Mouse (Mus musculus): ENCODE measurements at regions not wholly inside any gene's neighbourhood (a gene's known extent, or its start where the extent isn't known, plus 50 kb on each side); places are given as distances from the start of the nearest gene placed in this dataset.

GRCm38 (mm10) chr2:30718741-30719381 lies 84.6 kb downstream of the 1700001O22Rik start:
- no peak for ATAC-seq (replicated peaks; ENCODE audit: low FRiP score, low TSS enrichment, poor library complexity, severe bottlenecking)

GRCm38 (mm10) chr2:30718329-30718675 lies 85.2 kb downstream of the 1700001O22Rik start:
- ATAC-seq (replicated peaks; ENCODE audit: low FRiP score, low TSS enrichment, poor library complexity, severe bottlenecking), result peak; percentile 34; the same call in 1 of the 2 replicates

DNA sequence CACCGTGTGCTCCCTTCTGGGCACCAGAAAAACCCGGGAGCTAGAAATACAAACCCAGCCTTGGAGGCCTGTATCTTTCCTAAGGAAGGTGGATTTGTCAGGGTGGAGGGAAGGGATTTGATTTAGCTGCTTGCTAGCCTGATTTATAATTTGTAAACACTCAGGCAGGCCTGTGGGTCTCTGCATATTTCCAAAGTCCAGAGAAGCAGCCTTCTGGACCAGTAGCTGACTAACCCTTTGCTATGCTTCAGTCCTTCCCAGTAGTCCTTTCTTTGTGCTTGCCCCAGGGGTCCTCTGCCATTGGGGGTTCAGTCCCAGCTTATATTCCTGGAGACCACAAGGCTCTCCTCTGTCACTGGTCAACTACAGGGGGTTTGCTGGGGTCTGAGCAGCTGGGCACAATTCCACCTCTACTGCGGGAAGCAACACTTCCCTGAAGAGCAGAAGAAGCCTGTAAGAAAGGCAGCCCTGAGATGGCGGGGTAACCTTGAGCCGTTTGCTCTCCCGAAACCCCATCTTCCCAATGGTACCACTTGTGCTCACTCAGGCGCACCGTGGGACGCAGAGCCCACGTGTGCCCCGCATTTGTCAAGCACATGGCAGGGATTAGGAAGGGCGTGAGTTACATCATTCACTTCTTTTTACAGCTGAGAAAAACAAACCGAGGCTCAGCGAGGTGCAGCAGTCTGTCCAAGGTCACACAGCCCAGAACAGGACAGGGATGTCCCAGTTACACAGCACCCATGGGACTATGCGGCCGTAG lies 85.7 kb downstream of the 1700001O22Rik start:
- no peak for ATAC-seq (replicated peaks; ENCODE audit: low FRiP score, low TSS enrichment, poor library complexity, severe bottlenecking)

DNA sequence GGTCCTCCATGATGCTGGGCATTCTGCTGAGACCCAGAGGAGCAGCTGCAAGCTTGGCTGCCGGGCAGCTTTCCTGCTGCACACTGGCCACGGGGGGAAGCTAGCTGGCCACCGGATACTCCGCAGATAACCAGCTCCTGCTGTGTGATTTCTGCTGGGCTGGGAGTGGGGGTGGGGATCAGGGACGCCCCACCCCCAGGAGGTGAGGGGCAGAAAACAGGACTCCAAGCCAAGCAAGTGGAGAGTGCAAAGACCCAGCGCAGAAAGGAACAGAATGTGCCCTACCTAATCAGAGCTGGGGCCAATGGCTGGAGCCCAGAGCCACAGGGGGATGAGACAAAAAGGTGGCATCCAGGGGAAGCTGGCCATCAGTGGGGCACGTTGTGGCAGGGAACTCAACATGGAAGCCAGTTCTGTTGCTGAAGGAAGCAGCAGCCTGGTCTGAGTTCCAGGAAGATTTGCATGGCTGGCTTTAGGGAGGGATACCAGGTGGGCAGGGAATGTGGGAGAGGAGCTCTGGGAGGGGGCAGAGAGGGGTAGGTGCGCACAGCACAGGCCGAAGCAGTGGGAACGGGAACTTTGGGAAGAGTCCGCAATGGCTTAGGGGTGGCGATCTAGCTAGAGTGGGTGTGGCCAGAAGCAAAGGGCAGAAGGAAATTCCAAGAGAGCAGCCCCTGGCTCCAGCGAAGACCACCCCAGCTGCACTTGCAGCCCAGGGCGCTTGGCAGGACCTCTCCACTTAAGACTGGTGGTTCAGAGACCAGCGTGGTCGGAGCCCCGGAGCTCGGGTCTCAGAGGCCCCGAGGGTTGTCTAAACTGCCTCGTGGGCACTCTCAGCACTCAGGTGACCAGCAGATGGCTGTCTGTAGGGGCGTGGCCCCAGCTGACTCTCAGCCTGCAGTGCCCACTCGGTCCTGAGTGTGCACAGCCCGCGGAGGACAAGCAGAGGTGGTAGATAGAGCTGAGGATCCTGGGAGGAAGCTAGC lies 86.6 kb downstream of the 1700001O22Rik start:
- no peak for ATAC-seq (replicated peaks; ENCODE audit: low FRiP score, low TSS enrichment, poor library complexity, severe bottlenecking)

- ATAC-seq (replicated peaks; ENCODE audit: low FRiP score, low TSS enrichment, poor library complexity, severe bottlenecking), result no peak
These were observed 87.6 kb downstream of the 1700001O22Rik start for GRCm38 (mm10) chr2:30715720-30716310.

DNA sequence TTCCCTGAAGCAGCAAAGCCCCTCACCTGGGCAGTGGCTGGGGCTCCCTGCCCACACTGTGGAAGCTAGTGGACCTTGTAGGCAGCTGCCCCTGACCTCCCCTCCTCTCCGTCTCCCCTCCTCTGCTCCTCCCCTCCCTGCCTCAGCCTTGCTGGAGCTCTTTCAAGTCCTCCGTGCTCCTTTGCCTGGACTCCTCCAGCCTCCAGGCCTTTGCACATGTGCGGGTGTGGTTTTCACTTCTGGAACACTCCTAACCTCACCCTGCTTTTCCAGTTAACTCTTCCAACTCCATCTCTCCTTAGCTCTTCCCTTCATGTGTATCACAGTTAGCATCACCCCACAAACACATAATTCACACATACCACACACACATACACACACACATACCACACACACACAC lies 89.9 kb downstream of the 1700001O22Rik start:
- no peak for ATAC-seq (replicated peaks; ENCODE audit: low FRiP score, low TSS enrichment, poor library complexity, severe bottlenecking)

DNA sequence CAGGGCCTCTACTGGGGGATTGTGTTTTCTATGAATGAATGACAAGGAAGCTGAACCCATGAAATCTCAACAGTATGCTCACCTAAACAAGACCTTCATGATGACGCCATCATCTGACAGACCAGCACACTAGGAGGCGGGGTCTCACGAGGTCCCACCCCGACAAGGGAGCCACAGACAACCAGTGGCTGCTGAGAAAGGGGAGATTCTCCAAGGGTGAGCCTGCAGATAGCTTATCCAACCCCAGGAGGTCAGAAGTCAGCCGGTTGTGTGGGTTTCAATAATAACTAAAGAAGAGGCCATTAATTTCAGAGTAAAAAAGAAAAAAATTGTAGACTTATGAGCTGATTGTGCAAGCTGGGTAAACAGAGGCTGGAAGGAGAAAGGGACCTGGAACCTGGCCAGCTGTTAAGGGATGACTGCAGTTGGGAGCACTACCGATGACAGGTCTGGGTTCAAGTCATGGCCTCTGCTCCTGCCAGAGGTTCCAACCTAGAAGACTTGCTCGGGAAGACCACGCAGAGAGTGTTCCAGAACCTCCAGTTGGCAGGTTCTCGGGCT lies 90.5 kb downstream of the 1700001O22Rik start:
- ATAC-seq (replicated peaks; ENCODE audit: low FRiP score, low TSS enrichment, poor library complexity, severe bottlenecking), result no peak

GRCm38 (mm10) chr2:30711853-30712498 lies 91.5 kb downstream of the 1700001O22Rik start:
- no peak for ATAC-seq (replicated peaks; ENCODE audit: low FRiP score, low TSS enrichment, poor library complexity, severe bottlenecking)

- no peak for ATAC-seq (replicated peaks; ENCODE audit: low FRiP score, low TSS enrichment, poor library complexity, severe bottlenecking)
These were observed 92.0 kb downstream of the 1700001O22Rik start for GRCm38 (mm10) chr2:30711476-30711852.

DNA sequence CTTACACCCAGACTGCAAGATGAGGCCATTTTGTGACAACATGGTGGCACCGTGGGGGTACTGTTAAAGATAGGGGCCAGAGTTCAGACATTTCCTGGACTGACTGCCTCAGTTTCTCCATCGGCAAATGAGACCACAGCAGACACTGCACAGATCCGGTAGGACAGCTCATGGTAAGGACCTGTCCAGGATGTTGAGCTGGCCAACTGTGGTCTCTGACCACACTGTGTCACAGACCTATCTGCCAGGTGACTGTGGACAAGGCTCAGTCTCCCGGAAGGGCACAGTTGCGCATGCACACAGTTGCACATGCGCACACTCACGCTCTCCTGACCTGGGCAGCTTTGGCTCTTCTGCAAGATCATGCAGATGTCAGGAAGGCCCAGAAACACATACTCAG lies 92.6 kb downstream of the 1700001O22Rik start:
- ATAC-seq (replicated peaks; ENCODE audit: low FRiP score, low TSS enrichment, poor library complexity, severe bottlenecking), result no peak

DNA sequence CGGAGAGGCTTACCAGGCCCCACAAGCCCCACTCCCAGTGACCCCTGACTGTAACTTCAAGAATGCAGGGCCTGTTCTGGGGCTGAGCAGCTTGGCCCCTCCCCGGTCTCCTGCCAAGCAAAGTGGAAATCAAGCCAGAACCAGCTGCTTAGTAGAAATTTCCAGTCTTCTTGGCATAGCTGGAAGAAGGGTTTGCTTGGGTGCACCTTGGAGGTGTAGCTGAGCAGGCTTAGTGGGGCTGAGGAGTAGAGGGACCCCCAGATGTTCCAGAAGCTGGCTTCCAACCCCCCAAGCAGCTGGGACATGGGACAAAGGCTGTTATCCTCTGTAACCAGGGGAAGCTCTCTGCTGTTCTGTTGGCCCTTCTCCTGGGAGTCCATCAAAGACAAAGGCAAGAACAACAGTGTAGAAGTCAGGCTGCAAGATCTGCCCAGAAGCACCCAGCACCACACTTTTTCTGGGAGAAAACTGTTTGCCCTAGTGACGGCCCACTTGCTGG lies 94.0 kb downstream of the 1700001O22Rik start:
- ATAC-seq (replicated peaks; ENCODE audit: low FRiP score, low TSS enrichment, poor library complexity, severe bottlenecking), result no peak

DNA sequence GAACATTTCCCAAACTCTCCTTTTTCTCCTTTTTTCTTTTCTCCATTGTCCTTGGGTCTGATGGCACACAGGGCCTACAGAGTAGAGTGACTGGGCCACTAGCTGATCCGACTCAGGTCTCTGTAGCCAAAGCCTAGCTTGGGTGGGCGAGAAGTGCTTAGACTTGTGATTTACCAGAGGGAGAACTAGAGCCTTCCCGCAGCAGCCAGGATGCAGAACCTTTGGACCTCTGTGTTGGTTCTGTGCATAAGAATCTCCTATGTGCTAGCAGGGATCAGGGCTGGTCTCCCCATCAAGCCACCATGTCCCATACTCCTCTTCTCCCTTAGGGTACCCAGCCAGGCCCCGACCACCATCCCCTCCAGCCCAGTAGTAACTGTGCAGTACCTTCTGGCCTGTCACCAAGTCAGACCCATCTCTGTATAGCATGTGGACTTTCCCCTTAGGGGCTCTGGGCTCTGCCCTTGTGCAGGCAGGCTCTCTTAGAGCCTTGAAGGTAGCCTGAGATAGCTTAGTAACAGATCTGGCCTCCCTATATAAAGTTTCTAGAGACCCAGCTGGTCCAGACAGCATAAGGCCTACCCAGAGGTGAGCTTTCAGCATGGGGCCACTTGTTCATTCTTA lies 94.6 kb downstream of the 1700001O22Rik start:
- ATAC-seq (replicated peaks; ENCODE audit: low FRiP score, low TSS enrichment, poor library complexity, severe bottlenecking), result no peak

DNA sequence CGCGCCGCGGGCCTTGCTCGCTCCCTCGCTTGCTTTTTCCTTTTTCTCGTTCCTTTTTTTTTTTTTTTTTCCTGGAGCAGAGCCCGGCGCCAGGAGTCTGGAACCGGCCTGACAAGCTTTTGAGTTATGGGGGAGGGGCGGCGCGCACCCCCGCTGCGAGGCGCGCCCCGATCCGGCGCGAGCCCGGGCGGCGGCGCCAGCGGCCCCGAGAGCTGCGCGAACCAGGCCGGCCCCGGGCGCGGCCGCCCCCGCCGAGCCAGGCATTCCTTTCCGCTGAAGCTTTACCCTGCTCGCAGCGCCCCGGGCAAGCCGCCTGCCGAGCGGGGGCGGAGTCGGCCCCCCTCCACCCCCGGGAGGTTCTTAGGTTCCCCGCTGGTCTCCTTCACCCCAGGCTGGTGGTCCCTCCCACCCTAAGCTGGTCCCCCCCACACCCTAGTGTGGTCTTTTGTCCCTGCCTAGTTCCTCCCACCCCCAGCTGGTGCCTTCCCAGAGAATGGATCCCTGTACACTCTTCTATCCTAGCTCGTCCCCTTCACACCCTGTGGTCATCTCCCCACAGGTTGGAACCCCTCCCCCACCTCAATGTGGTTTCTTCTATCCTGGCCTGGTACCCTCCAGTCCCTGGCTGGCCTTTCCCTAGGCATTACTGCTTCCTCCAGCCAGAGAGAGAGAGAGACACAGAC lies 95.3 kb downstream of the 1700001O22Rik start:
- ATAC-seq (replicated peaks; ENCODE audit: low FRiP score, low TSS enrichment, poor library complexity, severe bottlenecking), result no peak

DNA sequence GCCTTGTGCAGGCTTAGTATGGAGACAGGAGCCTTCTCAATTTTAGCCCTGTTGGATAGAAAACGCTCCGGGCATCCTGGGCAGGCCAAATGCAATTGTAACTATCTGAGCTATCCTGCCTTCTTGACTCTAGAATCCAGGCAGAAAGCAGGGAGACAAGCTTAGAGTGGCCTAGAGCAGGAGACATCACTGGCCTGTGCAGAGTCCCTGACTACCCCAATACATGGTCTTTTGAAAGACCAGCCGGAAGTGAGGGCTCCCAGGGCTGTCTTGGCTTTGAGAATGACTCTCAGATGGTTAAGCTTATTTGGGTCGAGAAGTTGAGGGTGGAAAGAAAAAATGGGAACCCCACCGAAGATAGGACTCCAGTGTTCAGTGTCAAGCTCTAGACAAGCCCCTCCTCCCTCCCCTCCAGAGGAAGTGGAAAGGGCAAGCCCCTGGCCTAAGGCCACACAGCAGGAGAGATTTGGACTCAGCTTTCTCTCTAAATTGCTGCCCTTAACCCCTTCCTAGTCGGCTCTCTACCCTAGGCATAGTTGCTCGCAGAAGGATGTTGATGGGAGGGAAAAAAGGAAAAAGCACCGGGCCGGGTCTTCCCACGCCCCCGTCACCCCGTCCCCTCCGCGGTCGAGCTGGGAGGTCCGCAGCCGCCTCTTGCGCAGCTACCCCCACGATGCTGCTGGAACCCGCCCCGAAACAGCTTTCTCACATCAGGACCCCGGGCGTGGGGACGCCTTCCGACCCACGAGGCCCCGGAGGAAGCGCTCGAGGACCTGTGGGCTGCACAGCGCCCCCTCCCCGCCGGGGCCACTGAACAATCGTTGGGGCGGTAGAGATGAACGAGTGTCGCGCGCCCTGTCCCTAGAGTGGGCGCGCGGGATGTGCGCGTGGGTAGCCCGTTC lies 96.1 kb downstream of the 1700001O22Rik start:
- ATAC-seq (replicated peaks; ENCODE audit: low FRiP score, low TSS enrichment, poor library complexity, severe bottlenecking), result no peak

DNA sequence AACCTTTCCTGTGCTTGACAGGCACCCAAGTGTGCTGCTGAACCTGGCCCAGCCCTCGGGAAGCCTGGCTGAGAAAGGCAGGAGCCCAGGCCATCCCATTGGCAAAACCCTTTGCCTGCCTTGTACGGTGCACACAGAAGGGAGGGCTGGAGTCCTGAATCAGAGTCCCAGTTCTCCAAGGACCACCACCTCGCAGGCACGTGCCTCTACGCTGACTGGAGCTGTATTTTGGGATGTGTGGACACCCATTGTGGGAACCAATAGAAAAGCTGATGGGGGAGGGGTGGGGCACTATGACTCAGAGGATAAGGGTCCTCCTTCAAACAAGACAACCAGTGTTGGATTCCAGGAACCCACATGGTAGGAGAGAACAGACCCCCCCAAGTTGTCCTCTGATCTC lies 97.4 kb downstream of the 1700001O22Rik start:
- no peak for ATAC-seq (replicated peaks; ENCODE audit: low FRiP score, low TSS enrichment, poor library complexity, severe bottlenecking)

DNA sequence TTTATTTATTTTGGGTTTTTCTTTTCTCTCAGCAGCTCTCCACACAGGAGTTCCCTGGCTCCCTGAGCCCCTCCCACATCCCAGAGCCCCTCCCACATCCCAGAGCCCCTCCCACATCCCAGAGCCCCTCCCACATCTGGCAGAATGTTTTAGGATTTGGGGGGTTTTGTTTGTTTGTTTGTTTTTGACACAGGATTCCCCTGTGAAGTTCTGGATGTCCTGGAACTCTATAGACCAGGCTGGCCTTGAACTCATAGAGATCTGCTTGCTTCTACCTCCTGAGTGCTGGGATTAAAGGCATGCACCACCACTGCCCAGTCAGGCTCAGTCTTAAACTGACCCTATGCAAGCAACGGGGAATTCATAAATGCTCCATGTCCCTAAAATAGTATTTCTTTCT lies 100.2 kb downstream of the 1700001O22Rik start:
- no peak for ATAC-seq (replicated peaks; ENCODE audit: low FRiP score, low TSS enrichment, poor library complexity, severe bottlenecking)

DNA sequence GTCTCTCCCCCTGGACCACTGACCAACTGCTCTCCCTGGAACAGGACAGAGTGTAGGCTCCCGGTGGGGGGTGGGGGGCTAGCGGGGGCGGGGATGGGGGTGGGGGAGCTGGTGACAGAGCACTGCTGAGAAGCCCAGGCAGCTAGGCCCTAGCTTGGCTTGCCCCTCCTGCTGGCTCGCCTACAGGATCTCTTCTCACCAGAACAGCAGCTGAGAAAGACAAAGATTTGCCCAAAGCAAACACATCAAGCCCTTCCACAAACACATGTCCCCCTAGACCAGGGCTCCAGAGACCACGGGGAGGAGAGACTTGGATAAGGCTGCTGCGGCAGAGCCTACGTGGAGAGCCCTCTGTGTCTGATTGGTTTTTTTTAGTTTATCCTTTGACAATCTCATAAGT lies 100.8 kb downstream of the 1700001O22Rik start:
- ATAC-seq (replicated peaks; ENCODE audit: low FRiP score, low TSS enrichment, poor library complexity, severe bottlenecking), result no peak
